Mouse (Mus musculus): Measurements from ENCODE around the gene Sh3bp5l.
"Not testable (repeated sequence)": the region's sequence is repeated elsewhere in the genome, so short reads cannot be mapped to it uniquely, and the experiment has no call there.

Sh3bp5l gene

GRCm38 (mm10) chr11:58322824-58323569 is 7.5 kb upstream of the Sh3bp5l start:
- peak; percentile 98 to 99 for DNase-seq

DNA sequence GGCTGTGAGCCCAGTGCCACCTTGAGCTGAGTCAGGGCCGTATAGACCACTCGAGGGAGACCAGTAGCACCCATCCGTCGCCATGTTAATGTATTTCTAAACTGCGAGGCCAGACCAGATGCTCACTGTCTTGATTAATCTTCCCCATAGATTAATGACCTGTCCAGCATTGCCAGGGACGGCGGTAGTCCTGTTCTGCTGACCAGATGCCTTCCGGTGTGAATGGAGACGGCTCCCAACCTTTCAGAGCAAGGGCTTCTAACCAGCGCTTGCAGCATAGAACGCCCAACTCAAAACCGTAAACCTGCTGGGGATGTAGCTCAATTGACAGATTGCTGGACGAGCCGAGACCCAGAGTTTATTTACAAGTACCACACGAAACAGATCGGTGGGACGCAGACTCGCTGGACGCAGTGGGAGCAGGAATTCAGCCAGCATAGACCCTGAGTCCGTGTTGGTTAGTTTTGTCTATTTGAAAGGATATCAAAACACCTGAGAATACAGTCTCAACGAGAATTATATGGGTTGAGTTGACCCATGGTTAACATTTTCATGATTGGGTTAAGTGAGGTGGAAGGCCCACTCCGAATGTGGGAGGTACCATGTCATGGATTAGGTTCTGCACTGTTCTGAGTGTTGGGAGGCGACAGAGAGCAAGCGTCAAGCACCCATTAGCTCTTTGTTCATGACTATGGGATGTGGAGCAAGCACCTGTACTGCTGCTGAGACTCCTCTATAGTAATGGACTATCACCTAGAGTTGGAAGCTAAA is 6.8 kb upstream of the Sh3bp5l start:
- DNase-seq = no peak

- no peak for DNase-seq
Measured at GRCm38 (mm10) chr11:58324614-58325229, 5.8 kb upstream of the Sh3bp5l start.

- DNase-seq = no peak
Measured at GRCm38 (mm10) chr11:58326781-58327180, 3.7 kb upstream of the Sh3bp5l start.

GRCm38 (mm10) chr11:58329906-58330275 is 633 bp upstream of the Sh3bp5l start:
- DNase-seq = no peak

DNA sequence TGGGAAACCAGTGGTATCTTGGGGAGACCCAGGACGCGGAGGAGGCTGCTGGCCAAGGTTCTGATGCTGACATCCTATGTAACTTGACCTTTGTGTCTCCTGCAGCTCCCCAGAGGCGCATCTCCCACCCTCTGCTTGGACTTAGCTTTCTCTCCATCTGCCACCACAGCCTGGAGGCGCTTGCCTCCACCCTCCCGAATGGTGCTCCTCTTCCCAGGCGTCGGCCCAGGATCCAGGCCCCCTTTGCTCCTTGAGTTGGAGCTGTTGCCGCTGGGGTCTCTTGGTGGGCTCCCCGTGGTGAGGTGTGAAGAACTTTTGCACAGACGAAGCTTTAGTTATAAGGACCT is 598 bp downstream of the Sh3bp5l start:
- DNase-seq = no peak

DNA sequence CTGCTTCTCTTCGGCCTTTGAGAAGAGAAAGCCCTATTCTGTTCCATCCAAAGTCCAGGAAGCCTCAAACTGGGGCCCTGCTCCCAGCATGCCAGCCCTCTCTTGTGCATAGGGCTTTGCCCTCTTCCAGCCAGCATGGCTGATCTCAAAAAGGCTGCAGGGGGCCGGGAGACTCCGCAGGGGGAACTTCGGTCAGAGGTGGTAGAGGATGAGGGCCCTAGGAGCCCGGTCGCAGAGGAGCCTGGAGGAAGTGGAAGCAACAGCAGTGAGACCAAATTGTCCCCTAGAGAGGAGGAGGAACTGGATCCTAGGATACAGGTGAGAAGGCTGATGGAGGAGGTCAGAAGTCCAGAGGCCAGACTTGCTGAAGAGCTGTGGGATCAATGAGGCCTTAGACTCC is 1.0 kb downstream of the Sh3bp5l start:
- DNase-seq = no peak

- DNase-seq = peak; percentile 78 to 88
Measured at GRCm38 (mm10) chr11:58334746-58335145, 4.2 kb downstream of the Sh3bp5l start.

GRCm38 (mm10) chr11:58346745-58347144 is 16.2 kb downstream of the Sh3bp5l start:
- no peak for DNase-seq

DNA sequence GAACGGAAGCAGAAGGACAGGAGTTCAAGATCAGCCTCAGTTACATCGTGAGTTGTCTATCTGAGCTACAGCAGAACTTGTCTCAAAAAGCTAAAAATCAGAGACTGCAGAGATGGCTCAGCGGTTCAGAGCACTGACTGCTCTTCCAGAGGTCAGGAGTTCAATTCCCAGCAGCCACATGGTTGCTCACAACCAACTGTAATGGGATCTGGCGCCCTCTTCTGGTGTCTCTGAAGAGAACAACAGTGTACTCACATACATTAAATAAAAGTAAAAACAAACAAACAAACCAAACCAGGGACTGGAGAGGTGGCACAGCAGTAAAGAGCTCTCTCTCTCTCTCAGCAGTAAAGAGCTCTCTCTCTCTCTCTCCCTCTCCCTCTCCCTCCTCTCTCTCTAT is 20.1 kb downstream of the Sh3bp5l start:
- DNase-seq = no peak

DNA sequence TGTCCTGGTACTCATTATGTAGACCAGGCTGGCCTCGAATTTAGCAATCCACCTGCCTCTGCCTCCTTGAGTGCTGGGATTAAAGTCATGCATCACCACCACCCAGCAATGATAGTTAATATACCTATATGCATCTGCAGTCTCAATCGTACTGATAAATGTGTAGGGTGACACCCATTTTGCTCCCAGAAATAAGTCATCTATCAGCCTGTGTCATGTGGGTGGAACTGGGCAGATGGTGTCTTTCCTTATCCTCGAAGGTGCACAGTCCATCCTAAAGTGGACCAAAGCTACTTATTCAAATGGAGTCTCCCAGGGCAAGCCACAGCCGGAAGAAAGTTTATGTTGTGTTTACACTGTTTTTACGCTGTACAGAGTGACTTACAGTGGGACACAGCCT is 20.7 kb downstream of the Sh3bp5l start:
- no peak for DNase-seq

DNA sequence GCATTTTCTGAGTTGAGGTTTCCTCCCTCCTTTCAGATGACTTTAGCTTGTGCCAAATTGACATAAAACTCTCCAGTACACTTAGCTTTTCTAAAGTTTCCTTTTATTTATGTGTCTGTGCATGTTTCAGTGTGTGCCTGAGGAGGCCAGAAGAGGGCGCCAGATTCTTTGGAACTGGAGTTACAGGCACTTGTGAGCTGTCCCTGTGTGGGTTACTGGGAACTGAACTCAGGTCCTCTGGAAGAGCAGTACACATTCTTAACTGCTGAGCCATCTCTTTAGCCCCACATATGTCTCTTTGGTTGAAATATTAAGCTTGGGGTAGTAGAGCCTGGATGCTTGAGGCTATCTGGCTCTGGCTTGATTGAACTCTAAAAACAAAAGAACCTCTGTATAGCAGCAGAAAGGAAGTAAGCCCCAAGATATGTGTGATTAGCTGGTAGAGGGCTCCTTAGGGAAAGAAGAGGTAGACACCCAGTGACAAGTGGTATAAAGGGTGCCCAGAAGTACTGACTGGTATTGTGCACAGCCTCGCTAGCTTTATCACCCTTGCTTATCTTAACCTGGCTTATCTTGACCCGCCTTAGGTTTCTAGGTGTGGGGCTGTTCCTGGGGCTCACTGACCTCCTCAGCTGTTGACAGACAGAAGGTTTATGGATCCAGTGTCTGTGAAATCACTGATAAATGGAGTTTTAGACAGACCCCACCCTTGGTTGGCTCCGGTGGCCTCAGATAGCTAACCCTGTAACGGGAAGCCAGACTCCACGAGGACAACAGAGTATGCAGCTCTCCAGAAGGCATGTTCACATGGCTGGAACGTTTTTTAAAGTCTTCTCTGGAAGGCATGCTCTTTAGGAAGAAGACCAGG is 22.4 kb downstream of the Sh3bp5l start:
- no peak for DNase-seq

DNA sequence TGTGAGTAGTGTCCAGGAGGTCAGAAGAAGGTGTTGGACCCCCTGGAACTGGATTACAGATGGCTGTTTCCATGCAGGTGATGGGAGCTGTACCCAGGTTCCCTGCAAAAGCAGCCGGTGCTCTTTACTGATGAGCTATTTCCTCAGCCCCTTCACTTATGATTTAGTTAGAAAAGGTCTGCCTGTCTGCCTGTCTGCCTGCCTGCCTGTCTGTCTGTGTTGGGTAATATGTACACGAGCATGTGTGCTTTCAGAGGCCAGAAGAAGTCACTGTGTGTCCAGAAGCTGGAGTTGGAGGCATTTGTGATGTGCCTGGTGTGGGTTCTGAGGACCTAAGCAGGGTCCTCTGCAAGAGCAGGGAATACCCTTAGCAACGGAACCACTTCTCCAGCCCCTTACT is 23.2 kb downstream of the Sh3bp5l start:
- DNase-seq = no peak

DNA sequence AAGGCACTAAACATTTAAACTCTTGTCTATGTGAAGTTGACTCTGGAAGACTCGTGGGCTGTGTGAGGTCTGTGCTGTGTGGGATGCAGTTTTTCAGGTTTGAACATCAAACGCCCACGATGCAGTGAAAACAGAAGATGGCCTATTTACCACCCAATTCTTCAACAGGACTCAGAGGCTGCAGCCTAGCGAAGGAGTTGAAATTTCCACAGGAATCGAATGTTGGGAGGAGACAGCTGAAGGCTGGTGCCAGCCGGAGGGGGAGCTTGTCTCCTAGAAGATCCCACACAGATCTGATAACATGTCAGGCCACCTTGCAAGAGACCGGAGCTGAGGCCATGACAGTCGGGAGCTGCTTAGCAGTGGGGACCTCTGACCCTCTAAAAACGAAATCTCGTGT is 24.0 kb downstream of the Sh3bp5l start:
- no peak for DNase-seq

DNA sequence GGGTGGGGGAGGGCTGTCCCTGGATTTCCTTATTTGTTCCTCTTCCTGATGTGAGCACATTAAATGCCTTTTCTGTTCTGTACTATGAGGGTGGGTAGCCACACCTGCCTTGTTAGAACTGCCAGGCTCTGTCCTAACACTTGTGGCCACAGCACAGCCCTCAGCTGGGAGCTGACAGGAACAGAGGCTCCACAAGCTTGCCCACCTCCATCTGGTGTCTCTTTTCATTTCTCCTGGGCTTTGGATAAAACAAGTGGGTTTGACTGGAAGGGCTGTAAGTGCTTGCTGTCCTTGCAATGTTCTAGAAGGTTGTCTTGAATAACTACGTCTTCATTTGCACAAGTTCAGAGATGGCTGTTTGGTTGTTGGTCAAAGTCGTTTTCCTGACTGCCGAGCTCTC is 24.4 kb downstream of the Sh3bp5l start:
- DNase-seq = no peak

- no peak for DNase-seq
Measured at GRCm38 (mm10) chr11:58357042-58357441, 26.5 kb downstream of the Sh3bp5l start.

DNA sequence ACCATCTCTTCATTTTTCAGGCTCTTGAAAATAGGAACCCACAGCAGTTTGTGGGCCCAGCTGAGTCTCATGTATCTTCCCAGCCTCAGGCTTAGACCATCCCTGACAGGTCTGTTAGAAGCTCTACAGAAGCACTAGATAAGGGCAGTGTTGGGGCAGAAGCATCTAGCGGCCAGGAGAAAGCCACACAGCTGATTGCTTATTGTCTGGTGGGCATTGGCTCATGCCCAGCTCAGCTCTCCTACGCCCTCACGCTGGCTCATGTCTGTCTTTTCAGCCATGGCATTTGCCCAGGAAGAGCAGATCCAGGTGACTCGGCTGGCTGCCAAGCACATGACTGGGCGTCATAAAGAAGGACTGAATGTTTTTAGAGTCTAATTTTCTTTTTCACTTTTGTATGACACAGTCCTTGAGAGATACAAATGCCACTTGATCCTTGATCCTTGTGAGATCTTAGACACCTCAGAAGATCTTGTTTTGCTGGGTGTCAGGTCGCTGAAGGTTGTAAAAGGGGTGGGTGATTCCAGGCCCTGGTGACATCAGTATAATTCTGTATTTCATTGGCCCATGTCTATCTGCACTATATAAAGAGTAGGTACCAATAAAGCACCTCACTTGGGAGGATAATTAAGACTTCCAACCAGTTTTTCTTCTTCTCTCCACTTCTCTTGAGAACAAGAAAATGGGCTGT is 27.5 kb downstream of the Sh3bp5l start:
- peak; percentile 28 to 45 for DNase-seq

- DNase-seq = not testable (repeated sequence)
Measured at GRCm38 (mm10) chr11:58362562-58362961, 32.0 kb downstream of the Sh3bp5l start.

DNA sequence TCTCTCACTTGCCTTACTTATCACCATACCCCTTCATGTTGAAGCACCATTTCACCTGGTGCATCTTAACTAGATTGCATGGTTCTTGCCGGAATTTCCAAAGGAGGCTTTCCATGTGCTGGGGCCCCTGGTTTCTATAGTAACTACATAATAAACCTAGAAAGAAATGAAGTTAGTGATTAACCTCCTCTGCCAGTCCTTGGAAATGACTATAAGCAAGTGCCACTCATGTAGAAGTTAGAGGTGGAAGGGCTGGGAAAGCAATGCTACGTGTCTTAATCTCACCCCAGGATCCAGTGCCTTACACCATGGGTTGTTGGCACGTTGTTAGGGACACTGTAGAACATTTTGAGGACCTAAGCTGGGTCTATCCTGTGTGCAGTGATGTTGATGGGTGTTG is 33.9 kb downstream of the Sh3bp5l start:
- no peak for DNase-seq

- not testable (repeated sequence) for DNase-seq
Measured at GRCm38 (mm10) chr11:58366191-58366590, 35.7 kb downstream of the Sh3bp5l start.

DNA sequence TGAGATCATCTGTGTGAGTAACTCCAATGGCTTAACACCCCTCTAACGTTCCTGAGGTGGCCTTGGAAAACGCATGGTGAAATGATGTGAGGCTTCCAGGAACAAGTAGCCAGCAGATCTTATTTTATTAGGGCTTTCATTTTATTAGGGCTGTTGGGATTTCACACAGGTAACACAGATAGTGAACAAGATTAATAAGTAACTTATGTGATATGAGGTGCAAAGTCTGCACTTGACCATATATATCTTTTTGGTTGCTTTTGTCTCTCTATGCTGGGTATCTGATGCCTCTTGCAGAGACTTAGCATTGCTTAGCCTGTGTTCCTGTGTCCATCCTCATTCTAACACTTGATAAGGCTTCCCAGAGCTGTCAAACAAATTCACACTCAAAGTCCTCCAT is 46.7 kb downstream of the Sh3bp5l start:
- no peak for DNase-seq

DNA sequence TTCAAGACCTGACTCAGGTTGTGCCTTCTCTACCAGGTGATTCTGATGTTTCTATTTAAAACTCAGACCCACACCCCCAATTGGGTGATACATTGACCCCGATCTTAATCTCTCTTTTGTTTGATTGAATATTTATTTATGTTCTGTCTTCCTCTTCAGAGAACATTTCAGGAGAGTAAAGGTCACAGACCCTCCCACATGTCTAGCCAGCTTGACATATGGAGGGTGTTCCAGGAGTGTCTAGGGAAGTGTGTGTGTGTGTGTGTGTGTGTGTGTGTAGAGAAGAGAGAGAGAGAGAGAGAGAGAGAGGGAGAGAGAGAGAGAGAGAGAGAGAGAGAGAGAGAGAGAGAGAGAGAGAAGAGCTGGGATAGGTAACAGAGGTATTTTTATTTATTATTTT is 47.2 kb downstream of the Sh3bp5l start:
- DNase-seq = no peak
